Mouse (Mus musculus) ovary, postnatal 36 days (tissue): ENCODE data around the gene Slc25a39.

Source experiments
- DNase-seq: peaks from one replicate; pipeline ENCODE4 v3.0.0; 2022; ENCODE audit warnings: low spot score, mixed read lengths

The Slc25a39 gene

DNA sequence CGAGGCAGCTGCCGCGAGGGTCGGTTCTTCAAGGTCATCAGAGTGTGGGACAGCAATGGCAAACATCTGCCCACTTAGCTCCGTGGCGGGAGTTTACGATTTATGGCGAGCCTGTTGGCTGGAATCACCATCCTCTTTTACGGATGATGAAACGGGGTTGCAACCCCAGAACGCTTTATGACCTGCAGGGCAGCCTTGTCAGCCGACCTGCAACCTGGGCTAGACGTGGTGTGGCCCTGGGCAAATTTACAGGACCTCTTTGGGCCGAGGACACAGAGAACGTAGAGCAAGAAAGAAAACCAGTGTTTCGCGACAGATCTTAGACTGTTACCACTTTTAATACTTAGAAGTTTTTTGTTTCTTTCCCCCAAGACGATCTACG lies at the start of gene Slc25a39:
Slc25a39 (minus strand) TSS at position 113 of the 382 bp plus-strand sequence.
- DNase-seq: no peak

DNA sequence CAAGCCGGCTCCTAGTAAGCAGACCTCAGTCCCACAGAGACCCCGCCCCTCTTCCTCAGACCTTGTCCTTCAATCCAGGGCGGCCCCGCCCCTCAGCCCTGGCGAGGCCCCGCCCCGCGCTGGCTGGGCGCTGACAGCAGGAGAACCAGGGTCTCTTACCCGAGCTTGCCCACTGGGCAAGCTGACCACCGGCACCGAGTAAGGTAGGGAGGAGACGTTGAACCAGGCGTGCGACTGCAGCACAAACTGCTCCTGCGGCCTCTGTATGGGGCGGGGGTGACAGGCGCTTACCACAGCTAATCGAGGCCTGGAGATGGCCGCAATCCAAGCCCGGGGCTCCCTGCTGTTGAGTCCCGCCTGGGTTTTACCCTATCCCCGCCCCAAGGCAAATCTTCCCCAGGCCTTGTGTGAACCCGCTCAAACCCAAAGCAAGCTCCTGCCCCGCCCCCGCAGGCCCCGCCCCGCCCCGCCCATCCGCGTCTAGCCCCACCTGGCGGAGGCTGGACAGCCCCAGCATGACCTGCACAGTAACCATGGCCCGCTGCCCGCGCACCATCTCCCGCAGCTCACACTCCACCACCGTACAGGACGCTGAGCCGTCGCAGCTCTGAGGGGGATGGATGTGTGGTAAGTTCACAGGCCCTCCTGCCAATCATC lies 48.1 kb upstream of the Slc25a39 start:
- peak; percentile 80 for DNase-seq

DNA sequence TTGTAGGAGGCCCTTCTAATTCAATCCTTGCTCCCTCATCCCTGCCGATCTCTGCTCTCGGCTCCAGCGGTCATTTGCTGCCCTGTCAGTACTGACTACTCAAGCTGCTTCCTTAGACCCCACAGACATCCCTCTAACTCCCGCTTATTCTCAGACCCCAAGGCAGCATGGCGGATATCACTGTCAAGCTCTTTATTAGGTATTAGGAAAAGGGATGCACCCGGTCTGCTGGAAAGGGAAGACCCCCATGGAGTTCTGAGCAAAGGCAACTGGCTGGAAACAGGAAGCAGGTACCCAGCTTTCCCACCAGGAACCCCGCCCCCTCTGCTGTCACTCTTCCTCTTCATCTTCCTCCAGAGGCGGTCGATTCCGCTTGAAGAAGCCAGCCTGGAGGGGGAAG lies 45.4 kb upstream of the Slc25a39 start:
- DNase-seq: no peak

DNA sequence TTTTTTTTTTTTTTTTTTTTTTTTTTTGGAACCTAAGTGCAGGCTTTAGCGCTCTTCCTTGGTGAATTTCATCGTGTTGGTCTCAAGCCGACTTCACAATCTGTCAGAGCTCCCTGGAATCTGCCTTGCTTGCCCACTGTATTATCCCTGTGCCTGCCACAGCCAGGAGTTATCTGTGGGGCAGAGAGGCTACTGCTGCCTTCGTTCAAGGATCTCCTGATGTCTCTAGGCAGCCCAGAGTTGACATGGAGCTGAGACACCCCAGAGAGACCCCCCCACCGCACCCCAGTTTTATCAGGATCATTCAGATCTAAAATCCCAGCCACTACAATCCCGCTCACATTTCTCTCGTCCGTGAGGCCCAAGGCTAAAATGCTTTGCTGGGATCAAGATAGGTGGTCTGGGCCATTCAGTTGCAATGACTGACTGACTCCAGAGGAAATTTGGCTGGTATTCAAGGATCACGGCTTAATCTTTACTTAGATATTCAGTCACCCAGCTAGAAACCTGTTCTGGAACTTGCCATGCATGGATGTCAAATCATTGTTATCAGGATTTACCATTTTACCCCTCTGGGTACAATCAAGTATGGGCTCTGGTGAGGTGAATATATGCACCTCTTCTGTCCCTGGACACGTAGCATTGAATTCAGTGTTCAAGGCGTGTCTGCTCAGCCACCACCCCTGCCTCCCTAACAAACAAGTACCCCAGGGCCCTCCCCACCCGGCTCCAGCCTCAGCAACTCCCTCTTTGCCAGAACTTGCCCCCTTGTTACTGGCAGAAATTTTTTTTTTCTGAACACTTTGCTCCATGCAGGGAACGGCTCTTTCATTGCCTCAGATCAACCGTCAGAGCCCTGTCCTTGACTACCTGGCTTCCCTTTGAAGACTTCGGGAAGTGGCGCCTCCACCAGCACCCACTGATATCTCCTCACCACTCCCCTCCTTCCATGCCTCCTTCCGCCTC lies 41.6 kb upstream of the Slc25a39 start:
- DNase-seq: no peak

DNA sequence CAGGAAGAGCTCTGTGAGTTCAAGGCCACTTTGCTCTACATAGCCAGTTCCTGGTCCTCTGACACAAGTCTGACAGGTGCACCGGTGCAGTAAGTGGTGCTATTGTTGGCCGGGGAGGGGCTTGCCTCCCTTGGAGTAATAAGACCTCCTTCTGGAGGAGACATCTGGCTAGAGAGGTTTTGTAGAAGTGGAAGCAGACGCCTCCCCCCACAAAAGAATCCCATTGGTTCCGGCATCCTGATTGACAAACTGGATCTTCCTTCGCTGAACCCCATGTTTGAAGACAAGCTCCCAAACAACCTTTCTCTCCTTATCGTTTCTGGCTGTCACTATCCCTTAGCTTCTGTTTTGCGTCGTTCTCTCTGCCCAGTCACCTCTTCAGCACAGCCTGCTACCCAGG lies 40.6 kb upstream of the Slc25a39 start:
- DNase-seq: no peak

DNA sequence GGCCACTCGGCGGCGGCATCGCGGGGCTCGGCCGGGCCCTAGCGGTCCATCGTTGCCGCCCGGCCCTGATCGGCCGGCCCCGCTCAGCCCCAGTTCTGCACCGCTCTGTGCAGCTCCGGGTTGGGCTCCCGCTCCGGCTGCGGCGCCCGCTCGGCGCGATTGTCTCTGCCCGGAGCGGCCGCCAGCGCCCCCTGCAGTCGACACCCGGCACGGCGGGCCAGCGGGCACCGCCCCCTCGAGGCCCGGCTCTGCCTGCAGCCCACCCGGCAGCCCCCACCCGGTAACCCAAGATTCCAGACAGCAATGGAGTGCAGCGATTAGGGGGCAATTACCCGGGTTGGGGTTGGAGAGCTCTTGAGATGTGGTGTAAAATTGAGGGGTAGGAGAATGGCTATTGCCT lies 39.8 kb upstream of the Slc25a39 start, which contains the start of gene Fam171a2:
Fam171a2 (minus strand) TSS at position 186 of the 400 bp plus-strand sequence.
- peak; percentile 83 for DNase-seq

DNA sequence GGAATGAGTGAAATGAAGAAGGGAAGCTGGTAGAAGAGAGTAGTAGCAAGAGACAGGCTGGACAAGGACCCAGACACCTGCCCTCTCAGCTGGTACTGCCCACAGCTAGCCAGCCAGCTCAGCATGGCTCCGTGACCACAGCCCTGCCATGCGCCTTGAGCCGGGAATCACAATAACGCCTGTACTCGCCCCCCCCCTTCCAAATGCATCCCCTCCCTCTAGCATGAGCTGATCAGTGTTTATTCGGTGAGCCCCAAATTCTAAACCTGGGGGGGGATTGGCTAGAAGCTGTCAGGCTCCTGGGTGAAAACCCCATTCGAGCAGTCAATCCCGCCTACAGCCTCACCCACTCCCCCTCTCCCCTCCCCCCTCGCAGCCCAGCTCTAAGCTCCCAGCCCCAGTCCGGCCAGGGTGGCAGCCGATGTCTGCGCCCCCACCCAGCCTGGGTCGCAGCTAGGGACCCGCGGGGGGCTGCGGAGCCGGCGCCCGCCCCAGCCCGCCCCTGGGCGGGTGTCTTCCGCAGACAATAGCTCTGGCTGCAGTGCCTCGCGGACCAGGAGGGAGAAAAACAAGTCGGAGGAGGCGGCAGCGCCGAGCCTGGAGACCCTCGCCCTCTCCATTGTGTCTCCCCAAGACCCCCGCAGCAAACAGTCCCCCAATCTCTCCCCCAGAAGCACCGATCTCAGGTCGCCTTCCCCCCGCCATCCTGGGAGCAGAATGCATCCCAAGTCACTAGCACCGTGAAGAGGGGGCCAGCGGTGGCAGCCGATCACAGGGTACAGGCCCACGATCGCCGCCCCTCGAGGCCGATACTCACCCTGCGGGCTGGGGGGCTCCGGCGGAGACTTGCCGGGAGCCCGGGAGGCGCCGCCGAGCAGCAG lies 39.1 kb upstream of the Slc25a39 start:
- DNase-seq: peak; percentile 46

DNA sequence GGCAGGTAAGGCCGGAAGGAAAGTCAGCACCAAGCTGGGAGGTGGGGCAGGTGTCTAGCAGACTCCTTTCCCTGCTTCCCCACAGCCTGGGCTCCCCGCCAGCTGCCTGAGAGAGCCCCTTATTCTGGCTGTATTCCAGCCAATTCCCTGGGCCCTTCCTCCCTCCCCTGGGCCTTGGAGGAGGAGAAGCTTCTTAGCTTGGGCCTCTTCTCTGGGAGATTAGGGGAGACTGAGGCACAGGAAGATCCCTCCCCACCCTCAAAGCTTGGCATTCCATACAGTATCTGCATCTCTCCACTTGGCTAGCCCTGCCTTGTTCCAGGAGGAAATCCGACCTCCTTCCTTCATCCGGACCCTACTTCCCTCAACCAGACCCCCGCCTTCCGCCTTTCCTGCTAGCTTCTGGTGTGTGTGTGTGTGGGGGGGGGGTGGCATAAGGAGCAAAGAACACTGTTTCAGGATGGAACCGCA lies 38.2 kb upstream of the Slc25a39 start:
- DNase-seq: peak; percentile 59

DNA sequence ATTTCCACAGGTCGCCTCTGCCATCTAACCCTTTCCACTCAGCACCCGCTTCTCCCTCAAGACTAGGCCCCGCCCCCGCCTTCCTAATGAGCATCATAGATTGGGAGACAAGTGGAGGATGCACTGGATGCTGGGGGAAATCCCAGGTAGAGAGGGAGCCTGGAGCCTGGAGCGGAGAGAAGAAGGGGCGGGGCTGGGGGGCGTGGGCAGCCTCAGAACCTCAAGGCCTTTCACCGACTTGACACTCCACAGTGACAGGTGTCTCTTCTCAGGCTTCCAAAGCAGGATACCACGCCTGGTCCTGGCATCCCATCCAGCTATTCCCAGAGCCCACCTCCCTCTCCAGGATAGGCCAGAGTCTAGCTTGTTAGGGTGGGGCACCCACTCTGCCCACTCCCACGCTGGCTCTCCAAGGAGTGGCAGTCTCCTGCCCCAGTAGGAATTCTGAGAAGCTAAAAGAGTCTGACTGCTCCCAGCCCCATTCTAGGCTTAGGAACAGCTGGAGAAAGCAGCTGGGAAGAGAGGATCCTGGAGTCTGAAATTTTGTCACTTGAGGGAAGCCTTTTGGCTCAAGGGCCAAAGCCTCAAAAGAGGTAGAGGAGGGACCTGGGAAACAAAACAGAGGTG lies 37.6 kb upstream of the Slc25a39 start:
- no peak for DNase-seq

DNA sequence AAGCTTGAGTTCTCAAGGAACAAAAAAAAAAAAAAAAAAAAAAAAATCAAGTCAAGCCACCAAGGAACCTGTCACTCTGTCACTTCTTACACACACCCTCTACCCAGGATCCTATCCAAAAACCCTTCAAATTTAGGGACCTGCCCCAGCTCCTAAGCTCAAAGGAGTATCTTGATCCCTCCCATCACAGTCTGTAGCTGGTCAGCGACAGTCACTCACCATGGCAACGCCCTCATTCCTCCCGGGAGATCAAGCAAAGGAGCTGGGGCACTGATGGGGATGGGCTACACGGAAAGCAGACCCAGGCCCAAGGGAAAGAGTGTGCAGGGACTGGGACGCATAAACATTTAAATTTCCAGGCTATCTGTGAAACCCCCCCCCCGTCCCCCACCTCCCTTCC lies 37.0 kb upstream of the Slc25a39 start:
- no peak for DNase-seq

DNA sequence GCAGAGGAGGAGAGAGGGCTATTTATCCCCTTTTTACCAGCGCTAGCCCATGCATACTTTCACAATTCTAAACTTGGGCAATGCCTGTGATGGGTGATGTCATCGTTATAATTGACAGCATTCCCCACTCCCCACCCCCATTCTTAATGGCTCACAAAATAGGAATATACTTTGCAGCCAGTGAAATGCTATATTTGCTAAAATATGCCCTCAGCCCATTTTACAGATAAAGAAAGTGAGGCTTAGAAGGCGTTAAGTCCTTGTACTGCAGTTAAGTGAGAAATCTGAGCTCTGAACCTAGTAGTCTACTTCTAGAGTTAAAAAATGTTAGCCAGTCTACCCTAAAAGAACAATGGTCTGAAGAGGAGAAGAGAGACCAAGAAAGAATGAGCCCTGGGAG lies 36.6 kb upstream of the Slc25a39 start:
- DNase-seq: no peak

DNA sequence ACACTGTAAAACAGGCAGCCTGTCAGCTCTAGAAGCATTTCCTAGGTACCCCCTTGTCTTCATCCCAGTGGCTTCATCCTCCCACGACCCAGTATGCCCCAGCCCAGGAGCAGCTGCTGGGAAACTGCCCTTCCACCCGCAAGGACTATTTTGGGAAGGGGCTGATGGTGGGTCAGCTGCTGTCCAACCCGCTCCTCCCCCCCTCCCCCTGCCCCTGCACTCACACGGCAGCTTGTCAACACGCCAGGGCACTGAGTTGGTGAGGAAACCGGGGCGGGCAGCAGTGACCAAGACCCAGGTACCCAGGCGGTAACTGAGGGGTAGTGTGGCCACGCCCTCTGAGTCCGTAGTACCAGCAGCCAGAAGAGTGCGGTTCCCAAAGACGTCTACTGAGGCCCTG lies 36.0 kb upstream of the Slc25a39 start:
- no peak for DNase-seq

DNA sequence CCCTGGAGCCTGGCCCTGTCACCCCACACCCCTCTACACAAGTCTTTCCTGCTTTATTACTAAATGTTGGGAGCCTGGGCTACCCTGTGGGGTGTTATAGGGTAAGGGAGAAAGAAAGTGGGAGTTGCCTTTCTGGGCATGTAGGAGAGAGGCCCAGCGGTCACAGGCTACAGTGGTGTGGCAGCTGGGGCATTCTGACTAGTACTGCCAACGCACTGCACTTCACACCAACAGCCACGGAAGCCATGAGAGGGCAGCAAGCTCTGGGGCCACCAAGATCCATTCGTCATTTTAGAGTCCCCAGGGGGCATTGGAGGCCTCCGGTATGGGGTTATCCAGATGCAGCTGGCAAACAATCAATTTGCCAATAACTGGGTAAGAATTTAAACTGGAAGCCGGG lies 34.3 kb upstream of the Slc25a39 start:
- no peak for DNase-seq

DNA sequence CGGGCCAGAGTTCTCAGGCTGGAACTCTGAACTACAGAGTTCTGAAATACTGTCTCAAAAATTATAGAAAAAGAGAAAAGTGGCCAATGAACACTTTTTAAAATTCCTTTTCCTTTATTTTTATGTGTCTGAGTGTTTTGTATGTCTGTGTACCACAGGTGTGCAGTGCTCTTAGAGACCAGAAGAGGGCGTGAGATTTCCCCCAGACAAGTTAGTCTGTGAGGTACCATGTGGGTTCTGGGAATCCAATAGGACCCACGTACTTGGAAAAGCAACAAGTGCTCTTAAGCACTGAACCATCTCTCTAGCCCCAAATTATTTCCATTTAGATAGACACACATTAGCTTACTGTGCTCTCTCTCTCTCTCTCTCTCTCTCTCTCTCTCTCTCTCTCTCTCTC lies 33.7 kb upstream of the Slc25a39 start:
- DNase-seq: no peak

DNA sequence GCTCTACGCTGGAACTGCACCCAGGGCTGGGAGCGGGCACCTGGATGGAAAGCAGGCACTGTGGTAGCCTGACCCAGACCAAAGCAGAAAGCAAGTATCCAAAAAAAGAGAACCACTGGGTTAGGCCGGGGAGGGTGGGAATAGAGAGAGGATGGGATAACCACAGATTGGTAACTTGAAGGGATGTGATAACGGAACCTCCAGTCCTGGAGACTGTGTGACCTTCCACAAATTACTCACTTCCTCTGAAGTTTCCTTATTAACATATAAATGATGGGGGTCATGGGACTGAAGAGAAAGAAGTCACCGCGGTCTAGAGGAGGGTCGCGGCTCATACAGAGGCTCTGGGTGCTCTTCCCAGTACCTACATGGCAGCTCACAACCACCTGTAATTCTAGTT lies 32.5 kb upstream of the Slc25a39 start:
- DNase-seq: no peak

DNA sequence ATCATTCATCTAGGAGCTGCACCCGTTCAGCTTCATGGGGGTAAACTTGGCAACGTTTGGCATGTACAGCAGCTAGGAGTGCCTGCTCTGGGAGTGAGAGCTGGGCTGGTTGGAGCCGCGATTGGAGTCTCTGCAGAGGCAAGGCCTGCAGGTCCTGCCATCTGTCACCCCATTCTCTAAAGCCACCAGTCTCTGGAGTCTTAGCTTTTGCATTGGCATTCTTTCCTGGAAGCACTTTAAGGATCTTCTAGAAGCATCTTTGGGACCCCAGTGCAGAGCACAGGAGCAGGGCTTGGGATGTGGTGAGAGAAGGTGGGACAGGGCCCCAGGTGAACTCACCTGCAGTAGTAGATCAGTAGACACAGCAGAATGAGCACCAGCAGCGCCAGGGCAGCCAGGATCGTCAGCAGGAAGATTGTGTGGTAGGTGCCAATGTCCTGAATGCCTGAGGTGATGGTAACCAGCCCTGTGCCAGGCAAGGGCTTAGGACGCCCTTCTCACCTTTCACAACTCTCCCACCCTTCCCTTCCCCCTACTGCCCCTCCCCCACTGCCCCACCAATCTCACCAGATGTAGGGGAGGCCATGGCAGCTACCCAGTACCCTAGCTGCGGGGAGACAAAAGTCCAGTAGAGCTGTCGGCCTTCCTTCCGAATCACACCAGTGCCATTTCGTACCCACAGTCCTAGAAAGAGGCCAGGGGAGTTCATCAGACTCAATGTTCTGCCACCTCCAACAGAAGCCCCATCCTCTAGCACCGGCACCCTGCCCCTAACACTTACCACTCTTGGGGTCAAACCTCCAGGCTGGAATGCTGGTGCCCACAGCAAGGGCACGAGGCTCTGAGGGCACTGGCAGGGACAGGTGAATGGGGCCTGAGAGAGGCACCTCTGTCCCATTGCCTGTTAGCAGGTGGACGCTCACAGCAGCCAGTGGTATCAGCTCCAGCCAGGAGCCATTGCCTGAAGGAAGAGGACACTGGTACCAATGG lies 31.6 kb upstream of the Slc25a39 start:
- DNase-seq: no peak

DNA sequence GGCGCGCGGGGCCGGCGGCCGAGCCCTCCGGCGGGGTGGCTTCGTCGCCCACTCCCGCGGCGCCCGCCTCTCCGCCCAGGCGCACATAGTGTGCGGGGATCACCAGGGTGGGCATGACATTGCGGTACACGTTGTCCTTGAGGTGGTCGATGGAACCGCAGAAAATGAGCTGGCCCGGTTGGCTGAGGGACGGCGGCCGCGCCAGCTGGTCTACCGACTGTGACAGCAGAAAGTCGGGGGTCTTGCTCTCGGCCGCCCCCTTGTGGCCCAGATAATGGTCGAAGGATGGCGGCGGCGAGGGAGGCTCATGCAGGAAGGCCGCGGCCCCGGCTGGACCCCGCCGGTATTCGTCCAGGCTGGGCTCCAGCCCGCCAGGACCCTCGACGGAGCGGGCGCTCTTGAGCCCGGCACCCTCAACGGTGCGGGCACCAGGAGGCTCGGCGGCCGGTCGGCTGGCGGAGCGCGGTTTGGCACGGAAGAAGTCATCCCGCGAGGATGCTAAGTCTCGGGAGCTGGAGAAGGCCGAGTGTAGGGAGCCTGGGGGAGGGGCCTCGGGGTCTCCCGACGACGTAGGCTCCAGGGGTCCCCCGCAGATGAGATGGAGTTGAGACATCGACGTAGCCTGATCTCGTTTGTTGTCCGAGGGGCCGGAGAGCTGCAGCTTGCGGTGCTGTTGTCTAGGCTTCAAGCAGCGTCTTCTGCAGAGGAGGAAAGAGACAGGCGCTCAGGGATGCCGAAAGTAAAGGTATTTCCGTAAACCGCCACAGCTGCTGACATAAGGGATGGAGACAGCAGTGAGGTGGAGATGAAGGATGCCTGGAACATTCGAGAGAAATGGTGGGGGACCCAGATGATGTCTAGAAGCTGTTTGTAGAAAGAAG lies 30.7 kb upstream of the Slc25a39 start:
- DNase-seq: peak; percentile 78

DNA sequence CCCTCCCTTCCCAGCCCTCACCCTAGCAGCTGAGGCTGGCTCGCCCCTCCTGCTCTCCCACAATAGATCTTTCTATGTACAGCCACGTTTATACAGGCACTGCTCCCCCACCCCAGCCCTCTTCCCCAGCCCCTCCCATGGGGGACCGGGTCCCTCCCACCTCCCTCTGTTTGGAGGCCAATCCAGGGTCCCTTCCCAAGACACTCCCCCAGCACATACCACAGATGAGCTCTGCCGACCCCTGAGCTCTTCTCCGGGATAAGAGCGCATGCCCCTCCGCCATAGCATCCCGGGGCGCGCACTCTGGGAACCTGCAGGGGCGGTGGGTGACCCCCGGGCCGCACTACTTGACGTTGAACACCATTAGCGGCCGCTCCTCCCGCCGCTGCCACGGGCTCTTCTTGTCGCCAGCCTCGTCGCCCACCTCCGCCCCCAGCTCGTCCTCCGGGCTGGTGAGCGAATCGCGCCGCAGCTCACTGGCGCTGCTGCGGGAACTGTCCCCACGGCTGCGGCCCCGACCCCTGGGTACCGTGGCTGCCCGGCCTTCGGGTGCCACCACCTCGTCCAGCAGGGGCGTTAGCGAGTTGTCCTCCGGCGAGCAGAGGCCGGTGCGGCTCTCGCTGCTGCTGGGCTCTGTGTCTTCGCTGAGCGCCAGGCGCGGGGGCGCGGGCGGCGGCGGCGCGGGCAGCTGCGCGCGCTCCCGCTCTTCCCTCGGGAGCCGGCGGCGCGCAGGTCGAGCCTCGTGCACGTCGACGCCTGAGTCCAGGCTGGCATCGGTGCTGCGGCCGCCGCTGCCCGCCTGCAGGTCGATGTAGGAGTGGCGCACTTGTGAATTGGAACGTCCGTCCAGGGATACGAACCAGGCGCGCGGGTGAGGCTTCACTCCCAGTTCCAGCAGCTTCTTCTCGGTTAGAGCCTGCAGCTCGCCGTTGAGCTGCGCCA lies 29.6 kb upstream of the Slc25a39 start:
- DNase-seq: peak; percentile 67
